Mouse (Mus musculus): ENCODE data around the gene Erc1.
A peak's percentile ranks its signal among the peaks of the same experiment; 100 is the strongest.
"Not testable (repeated sequence)": the region's sequence is repeated elsewhere in the genome, so short reads cannot be mapped to it uniquely, and the experiment has no call there.

The Erc1 gene

DNA sequence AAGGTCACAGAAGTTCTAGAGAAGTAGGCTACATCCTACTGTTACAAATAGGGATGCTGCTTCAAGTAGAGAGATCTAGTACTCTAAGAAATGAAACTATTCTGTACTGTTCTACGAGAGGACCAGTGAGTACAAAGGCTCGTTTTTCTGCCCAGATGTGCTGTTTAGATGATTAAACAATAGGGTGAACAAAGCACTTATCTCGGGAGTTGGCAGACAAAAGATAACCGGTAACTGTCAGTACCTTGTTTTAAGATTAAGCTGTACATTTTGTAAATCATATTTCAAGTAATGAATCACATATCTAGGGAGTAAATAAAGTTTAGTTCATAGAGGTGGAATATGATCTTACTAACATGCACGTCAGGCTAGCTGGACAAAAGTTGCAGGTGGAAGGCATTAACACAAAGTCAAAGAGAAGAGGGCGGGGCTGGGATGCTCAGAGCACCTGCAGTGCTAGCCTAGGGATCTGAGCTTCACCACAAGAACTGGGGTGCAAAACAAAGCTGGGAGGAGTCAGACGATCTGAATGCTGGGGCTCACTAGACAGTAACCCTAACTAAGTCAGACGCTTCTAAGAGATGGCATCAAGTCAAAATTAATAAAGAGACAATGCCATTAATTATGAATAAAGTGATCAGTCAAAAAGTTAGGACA lies 136.2 kb downstream of the Erc1 start:
- no peak for DNase-seq (ENCODE audit: low spot score)

DNA sequence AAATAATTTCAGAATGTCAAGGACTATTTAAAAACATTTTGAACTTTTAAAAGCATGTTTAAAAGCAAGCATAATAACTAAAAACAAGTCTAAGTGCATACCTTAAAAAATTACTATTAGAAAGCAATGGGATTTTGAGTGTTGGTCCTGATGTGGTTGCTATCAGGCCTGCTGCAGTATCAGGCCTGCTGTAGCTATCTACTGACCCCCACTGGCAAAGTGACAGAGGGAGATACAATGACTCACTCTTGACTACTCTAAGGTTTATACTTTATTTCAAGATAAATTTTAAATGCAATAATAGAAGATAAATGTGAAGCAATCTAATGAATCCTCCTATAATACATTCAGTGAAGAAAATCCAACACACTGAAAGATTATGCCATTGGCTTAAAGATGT lies 138.4 kb downstream of the Erc1 start:
- DNase-seq (ENCODE audit: low spot score): no peak

DNA sequence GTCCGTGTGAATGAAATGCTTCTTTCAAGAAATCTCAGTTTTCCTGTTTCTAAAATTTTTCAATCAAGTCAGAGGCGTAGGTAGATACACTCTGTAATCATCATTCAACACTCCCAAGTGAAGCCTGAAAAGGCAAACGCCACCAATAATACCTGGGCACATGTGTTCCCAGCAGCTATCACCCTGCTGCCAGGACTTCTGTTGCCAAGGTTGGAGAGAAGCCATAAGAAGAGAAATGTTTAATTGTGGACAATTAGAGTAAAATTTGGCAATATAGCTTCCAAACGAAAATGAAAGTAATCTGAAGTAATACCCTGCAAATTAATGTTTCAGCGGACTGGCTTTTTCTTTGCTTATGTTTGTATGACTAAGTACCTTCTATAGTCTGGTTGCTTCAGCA lies 140.1 kb downstream of the Erc1 start:
- no peak for DNase-seq (ENCODE audit: low spot score)

DNA sequence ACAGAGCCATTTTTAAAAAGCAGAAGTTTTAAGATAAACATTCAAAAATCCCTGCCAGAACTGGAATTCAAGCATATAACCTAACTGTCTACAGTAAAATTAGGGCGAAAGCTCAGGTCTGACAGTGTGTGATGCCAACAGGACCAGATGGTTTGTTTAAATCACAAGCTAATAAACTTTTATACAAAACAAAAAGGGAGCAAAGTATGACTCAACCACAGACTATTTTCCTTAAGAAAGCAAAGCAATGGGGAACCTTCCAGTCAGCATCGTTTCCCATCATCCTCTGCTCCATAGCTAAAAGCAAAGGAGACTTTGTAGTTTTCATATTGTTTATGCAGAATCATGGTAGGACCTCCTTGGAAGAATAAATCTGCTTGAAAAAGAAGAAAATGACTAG lies 143.1 kb downstream of the Erc1 start:
- DNase-seq (ENCODE audit: low spot score): no peak

DNA sequence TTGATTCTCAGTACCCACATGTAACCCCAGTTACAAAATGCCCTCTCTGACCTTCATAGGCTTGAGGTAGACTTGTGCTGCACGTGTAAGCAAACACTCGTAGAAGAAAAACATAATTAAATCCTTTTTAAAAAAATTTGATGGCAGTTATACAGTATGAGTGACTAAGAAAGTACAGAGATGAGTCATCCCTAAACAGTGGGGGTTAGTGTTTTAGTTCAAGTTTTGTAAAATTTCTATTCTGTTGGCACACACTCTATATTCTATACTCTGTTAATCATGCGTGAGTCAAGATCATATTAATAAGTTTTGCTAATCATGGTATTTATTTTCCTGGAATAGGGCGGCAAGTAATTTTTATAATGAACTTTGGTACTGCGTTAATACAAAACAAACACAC lies 155.2 kb downstream of the Erc1 start:
- DNase-seq (ENCODE audit: low spot score): no peak

DNA sequence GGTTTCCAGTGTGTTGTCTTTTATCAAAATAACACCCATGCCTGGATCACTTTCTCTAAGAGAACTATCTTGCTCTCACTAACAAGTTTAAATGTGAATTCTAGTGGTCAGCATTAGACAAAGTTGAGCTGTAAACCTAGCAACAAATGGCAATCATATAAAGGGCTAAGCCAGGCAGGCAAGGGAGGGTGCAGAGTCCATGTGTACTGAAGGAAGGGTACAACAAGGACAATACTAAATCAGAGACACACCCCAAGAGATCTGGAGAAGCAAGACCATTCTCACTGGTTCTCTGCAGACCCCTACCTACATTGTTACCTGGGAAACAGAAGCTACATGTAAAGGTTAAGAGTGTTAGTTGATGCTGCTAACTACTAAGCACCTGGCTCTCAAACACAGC lies 161.5 kb downstream of the Erc1 start:
- DNase-seq (ENCODE audit: low spot score): no peak

DNA sequence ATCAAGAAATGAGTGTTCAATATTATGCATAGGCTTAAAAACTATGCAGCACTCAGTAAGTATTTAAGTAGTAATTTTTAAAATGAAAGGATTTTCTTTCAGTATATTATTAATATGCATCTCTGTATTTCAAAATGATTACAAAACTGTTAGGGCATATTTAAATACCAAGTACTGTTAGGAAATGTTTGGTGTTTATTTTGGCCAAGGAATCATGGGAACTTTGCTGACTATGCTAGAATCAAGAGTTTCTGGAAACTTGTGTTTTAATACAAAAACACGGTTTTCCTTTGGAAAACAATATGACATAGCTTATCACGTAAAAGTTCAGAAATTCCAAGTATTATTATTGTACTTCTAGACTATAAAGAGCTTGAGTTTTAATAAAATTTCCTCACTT lies 167.2 kb downstream of the Erc1 start:
- no peak for DNase-seq (ENCODE audit: low spot score)

DNA sequence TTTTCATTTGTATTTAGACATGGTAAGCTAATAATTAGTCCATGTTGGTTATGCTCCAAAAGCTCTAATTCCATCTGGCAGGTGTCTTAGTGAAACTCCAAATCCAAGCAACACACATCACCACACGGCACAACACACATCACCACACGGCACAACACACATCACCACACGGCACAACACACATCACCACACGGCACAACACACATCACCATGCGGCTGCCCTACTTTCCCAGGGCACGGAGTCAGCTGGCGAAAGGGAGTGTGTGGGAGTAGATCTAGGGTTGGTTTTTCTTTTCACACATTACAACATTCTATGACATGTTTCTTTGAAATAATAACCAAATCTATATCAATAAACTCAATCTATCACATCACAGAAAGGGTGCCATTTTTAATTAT lies 173.2 kb downstream of the Erc1 start:
- no peak for DNase-seq (ENCODE audit: low spot score)

DNA sequence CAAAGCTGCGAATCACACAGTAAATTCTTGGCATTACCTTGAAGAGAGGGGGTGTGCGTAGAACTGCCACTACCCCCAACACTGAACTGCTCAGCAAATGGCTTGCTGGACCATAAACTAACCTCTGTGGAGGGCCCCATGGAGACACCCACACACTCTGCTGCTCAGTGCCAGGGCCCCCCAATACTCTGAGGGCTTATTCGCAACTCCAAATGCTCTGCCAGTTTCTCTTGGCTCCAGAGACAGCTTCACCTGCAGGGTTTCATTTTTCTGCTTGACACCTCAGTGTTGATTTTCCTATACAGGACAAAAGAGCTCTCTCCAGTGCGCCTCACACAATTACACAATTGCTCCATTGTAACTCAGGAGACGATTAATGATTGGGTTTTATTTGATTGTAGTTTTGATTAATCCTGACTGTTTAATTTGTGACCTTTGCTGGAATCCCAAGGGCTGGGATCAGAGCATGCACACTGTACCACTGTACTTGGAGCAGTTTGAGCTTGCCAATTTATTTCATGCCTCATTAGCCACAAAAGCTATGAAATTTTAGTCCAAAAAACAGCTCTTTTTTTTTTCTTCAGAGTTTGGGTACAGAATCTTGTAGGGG lies 173.7 kb downstream of the Erc1 start:
- DNase-seq (ENCODE audit: low spot score): peak; percentile 9

DNA sequence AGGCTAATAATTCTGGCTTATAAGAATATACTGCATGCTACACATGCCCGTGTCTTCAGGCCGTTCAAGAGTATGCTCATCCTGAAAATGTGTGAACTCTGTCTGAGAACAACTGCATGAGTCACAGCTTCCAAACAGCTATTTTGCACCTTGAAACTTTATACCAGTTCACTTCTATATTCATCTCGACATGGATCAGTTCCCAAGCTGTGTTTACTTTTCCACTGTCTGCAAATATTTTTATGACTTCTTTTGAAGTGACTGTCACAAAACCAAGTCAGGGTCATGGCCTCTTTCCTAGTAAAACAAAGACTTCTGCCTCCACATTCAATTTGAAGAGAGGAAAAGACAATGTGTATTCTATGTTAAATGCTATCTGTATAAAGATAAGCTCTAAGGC lies 178.2 kb downstream of the Erc1 start:
- no peak for DNase-seq (ENCODE audit: low spot score)

DNA sequence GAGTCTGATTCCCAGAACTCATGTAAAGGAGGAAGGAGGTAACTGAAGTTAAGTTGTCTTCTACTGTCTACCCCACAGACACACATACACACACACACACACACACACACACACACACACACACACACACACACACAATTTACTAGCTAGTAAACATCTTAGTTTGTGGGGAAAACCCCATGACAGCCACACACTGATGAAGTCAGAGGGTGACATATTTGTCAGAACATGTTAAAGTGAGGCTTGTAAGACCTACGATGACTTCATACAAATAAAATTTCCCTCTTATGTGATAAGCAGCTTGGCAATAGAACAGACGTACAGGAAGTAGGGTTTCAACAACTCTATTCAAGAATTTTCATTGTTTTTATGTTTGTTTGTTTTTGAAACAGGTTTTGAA lies 185.0 kb downstream of the Erc1 start:
- DNase-seq (ENCODE audit: low spot score): no peak

DNA sequence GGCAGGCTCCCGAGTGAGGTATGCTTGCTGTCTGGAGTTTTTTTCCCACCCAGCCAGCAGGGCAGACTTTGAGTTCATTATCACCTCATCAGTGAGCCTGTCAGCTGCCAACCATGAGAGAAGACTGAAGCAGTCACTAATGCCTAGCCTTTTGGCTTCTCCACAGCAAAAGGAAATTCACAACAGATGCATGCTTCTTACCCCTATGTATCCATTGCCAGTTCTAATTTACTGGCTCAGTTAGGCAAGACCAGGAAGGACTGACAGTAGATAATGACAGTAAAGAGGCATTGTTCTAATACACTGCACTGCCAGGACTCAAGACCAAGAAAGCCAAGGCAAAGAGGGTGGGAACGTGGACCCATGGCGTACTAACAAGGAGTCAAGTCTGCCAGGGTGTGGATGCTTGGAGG lies 186.9 kb downstream of the Erc1 start:
- DNase-seq (ENCODE audit: low spot score): no peak

DNA sequence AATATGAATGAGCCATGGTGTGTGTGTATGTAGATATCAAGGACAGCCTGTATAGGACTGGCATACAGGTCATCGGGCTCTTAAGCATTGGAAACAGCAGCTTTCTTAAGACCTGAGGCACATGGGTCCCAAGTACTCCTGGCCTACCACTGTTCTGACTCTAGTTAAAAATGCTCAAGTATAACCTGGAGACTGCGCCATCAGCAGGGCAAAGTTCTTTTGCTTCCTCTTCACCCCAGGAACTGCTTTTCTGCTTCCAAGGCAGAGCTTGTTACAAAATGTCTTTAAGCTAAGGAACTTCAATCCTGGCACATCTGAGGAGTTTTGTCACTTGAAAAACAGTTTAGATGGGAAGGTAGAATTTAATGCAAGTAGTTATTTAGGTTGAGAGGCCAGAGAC lies 189.5 kb downstream of the Erc1 start:
- no peak for DNase-seq (ENCODE audit: low spot score)

DNA sequence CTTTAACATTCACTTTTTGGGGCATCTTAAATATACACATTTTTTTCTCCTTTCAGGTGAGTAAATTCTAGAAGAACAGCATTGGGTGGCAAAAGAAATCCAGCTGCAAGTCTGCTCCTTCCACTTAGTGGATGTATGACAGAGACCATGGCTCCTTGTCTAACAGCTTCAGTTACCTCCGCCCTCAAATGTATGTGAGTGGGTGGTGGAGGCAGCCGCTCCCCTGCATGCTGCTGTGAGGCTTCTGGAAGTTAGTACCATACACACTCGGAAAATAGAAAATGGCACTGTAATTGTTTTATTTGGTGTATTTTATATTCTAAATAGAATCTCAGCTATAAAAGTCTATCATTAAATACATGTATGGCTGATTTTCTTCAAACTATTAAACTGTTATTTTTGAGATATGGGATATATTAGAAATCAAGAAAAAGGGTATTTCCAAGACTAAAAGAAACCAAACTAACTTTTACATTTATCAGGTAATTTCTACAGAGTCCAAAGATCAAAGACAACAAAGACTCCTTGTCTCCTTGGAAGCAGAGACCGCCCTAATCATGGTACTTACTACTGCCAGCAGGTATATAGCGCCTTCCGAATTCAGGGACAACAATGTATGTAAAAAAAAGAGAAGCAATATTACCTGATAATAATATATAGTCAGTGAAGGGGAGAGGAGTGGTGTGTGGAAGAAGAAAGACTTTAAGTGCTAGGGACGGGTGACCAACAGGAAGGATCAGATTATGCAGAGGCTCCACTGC lies 190.4 kb downstream of the Erc1 start:
- DNase-seq (ENCODE audit: low spot score): no peak

DNA sequence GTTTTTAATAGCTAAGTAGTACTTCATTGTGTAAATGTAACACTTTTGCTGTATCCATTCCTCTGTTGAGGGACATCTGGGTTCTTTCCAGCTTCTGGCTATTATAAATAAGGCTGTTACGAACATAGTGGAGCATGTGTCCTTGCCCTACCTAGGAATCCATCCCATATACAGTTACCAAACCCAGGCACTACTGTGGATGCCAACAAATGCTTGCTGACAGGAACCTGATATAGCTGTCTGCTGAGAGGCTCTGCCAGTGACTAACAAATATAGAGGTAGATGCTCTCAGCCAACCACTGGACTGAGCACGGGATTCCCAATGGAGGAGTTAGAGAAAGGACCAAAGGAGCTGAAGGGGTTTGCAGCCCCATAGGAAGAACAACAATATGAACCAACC lies 193.2 kb downstream of the Erc1 start:
- not testable (repeated sequence) for DNase-seq (ENCODE audit: low spot score)

DNA sequence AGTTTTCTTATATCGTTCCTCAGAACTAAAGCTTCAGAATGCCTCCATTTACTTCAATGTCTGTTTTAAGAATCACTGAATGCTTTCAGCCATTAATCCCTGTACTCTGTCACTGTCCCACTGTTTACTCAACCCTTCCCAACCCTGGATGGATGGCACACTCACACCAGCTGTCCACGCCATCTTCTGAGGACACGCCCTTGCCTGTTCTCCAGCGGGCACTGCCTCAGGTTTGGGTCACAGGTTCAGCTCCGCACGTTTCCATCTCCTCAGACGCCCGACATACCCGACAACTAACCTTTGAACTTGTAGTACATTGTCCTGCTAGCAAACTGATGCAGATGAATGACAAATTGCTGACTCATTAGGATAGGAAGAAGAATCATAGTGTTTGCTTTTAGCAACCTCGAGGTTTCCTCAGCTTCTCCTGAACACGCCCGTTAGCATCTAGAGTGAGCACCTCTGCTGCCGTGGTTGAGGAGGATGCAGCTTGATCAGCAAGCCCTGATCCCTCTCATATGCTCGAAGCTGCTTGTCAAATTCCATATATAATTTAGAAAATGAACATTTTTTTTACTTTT lies 204.0 kb downstream of the Erc1 start:
- DNase-seq (ENCODE audit: low spot score): no peak

DNA sequence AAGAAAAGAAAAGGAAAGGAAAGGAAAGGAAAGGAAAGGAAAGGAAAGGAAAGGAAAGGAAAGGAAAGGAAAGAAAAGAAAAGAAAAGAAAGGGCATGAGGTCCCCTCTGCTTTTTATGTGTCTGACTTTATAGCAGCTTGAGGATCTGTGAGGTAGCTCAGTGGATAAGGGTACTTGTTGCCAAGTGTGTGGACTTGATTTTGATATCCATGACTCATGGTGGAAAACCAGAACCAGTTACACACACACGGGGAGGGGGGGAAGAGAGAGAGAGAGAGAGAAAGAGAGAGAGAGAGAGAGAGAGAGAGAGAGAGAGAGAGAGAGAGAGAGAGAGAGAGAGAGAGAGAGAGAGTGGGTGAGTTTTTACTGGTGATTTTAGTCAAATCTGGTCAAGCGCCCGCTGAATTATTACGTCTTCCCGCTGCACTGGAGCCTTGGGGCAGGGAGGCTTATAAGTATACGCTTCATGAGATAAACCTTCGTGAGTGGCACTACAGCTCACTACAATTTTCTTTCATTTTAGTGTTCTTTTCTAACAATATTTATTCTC lies 204.7 kb downstream of the Erc1 start:
- no peak for DNase-seq (ENCODE audit: low spot score)

DNA sequence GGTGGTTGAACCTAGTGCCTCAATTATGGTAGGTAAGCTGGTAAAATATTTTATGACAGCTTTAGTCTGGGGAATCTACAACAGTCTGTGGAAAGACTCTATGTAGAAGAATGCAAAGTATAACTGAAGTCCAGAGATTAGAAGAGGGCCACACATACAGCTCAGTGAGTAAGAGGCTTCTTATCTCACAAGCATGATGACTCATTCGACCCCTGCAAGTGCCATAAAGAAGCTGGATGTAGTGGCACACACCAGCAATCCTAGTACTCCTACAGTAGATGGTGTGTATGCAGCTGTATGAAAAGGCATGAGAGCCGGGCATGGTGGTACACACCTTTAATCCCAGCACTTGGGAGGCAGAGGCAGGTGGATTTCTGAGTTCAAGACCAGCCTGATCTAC lies 205.2 kb downstream of the Erc1 start:
- no peak for DNase-seq (ENCODE audit: low spot score)

DNA sequence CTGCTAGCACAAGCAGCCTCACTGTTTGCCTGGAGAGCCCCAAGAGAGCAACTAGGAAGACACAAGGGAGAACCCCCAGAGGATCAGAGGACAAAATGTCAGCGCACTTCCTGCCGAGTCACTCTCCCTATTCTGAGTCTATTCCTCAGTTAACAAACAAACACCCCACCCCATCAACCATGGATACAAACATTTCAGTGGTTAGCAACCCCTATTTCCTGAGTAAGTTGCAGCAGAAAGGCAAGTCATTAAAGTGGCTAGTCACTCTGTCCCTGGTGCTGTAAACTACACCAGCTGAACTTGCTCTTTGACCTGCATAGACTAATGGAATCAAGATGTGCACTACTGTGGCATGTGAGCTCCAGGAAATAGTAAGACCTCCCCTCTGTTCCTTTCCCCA lies 212.3 kb downstream of the Erc1 start:
- no peak for DNase-seq (ENCODE audit: low spot score)

DNA sequence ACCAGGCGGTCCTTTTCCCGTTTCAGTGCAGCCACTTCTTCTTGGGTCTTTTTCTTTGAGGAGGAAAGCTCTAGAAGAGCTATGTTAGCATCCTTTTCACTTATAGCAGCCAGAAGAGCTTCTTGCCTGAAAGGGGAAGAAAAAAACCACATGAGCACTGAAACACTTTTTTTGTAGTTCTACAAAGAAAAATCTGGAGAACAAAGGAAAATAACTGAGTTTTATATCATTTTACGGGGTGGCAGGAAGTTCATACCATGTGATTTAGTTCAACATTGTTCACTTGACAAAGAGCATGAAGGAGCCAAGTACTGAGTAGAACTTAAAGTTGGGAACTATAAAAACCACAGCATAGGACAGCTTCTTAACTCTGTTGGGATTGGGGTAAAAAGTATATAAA lies 217.3 kb downstream of the Erc1 start:
- DNase-seq (ENCODE audit: low spot score): no peak

DNA sequence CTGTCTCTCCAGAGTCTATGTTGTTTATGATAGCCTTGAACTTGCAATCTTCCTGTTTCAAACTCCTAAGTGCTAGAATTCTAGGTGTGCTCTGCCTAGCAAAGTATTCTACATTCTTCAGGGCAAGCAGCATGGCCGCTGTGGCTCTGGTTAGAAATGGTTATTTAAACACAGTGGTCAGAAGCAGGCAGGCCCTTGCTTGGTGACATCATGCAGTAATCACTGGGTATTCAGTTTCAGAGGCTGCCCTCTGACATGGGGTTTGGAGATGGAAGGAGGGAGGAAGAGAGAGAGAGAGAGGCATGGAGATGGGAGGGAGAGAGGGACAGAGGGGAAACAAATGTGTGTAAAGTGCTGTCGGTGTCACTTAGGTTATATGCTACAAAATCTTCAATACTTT lies 246.6 kb downstream of the Erc1 start:
- DNase-seq (ENCODE audit: low spot score): no peak

DNA sequence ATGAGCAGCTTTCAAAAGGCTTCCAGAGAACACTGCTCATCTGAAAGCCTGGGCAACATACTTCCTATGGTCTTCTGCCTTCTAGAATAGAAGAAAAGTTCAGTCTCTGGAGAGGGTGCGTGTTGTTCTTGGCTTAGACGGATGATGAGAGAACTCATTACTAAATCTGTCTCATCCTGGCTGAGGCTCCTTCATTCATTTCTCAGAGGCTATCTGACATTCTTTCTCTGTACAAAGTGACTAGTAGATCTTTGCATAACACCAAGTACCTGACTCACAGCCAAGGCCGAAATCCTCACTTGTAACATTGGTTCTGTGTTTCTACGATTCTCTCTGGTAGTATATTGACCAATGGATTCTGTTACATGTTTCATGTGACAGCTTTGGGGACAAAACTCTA lies 252.5 kb downstream of the Erc1 start:
- no peak for DNase-seq (ENCODE audit: low spot score)

DNA sequence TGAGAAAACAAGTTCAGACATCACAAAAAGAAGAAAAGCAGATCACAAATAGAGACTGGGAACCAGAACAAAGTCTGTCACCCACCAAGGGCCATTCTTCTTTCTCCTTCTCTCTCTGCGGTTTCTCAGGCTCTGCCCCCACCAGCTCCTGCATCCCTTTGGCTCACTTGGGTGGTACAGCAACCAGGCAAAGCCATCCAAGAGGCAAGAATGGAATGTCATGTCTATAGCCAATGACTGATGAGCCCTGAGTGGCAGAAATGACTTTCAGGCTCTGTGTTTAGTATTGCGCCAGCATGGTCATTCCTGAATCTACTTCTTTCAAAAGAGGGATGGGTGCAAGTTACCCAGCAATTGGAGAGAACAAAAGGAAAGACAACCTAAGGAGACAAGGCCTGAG lies 257.1 kb downstream of the Erc1 start:
- no peak for DNase-seq (ENCODE audit: low spot score)
